Mouse (Mus musculus) effector memory CD4-positive, alpha-beta T cell, adult 5 months (primary cell): ENCODE results near the gene Rhox9. TPM values are rescaled to one million over a fixed set of nuclear protein-coding genes. Genes with fewer than 3 reads are reported as not detected.

Experiments used
- polyA plus RNA-seq: library from polyadenylated mRNA; unstranded; fragments of 100-300 nt; shearing (Covaris generic); gene quantifications from one replicate; pipeline ENCODE4 v1.2.1, GENCODE M21; 2017

The Rhox9 gene
- polyA plus RNA-seq, result not detected

DNA sequence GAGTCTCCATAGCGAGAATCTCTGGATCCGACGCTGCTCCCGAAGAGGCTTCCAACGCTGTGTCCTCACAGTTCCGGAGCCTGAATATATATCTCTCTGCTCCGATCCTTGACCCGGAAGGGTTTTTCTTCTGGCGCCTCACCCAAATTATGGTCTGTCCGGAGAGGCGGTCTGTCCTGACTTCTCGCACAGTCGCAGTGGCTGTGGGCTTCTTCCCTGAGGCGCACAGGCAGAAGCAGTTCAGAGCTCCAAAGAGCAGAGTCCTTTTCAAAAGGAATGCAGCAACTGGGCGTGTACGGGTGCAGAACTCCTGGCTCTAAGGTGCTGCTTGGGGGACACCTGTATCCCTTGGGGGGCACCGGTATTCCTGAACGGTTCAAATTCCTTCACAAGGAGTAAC is at the start of gene Rhox9:
Gene Rhox9 (minus strand): TSS at position 101 of the 400 bp plus-strand sequence.

GRCm38 (mm10) chrX:37897132-37897531 is 4.4 kb downstream of the Rhox9 start, which contains the start of gene Rhox7b:
Gene Rhox7b, minus strand, starts transcription at chrX:37897232.

DNA sequence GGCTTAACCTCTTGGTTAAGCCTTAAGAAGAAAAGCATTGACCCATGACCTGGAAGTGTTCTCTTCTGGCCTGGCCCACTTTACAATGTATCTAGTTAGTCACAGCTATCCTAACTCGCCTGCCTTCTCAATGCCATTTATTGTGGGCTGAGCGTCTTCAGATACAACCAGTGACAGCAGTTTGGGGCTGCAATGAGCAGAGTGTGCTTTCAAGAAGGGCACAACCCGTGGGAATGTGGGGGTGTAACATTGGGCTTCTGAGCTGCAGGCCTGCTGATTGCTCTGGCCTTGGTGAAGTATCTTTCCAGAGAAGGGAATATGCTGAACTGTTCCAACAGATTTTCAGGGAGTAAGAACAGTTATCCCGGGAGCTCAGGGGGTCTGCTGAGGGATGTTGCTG is 22.7 kb downstream of the Rhox9 start, which contains the start of gene Rhox8:
Gene Rhox8 (minus strand): TSS at position 101 of the 400 bp plus-strand sequence.

Other genes with a start within 250 kb of the Rhox9 start
- not detected for gene Rhox3h, start 233.0 kb downstream of the Rhox9 start, polyA plus RNA-seq
- not detected for gene Rhox2h, start 228.5 kb downstream of the Rhox9 start, polyA plus RNA-seq
- gene Rhox5, start 96.9 kb downstream of the Rhox9 start, polyA plus RNA-seq, result not detected
- gene Rhox6, start 74.9 kb downstream of the Rhox9 start, polyA plus RNA-seq, result not detected
- gene Rhox7a, start 70.1 kb downstream of the Rhox9 start, polyA plus RNA-seq, result not detected
- gene Rhox8, start 22.8 kb downstream of the Rhox9 start, polyA plus RNA-seq, result not detected
- gene Rhox7b, start 4.5 kb downstream of the Rhox9 start, polyA plus RNA-seq, result not detected
- not detected for gene Btg1-ps1, start 117.0 kb upstream of the Rhox9 start, polyA plus RNA-seq
- gene Btg1-ps2, start 141.3 kb upstream of the Rhox9 start, polyA plus RNA-seq, result not detected
- gene Rhox10, start 164.7 kb upstream of the Rhox9 start, polyA plus RNA-seq, result not detected
- not detected for gene Rhox11, start 183.4 kb upstream of the Rhox9 start, polyA plus RNA-seq
- not detected for gene Rhox12, start 209.1 kb upstream of the Rhox9 start, polyA plus RNA-seq
- not detected for gene Rhox13, start 219.4 kb upstream of the Rhox9 start, polyA plus RNA-seq